Mouse (Mus musculus) left cerebral cortex, postnatal 14 days (tissue): ENCODE measurements at regions not wholly inside any gene's neighbourhood (a gene's known extent, or its start where the extent isn't known, plus 50 kb on each side); places are given as distances from the start of the nearest gene placed in this dataset.

ENCODE experiments used
- DNase-seq, 2 experiments: peaks; one replicate each; pipeline ENCODE4 v3.0.0; 2021 to 2022; ENCODE audit warnings: low spot score in 2 of 2, mixed read lengths in 1 of 2
- intact Hi-C: fragments of 180-260 bp; cut with DNase I; formaldehyde crosslinking; loops from one replicate; pipeline ENCODE4 v1.15.1; 2025

DNA sequence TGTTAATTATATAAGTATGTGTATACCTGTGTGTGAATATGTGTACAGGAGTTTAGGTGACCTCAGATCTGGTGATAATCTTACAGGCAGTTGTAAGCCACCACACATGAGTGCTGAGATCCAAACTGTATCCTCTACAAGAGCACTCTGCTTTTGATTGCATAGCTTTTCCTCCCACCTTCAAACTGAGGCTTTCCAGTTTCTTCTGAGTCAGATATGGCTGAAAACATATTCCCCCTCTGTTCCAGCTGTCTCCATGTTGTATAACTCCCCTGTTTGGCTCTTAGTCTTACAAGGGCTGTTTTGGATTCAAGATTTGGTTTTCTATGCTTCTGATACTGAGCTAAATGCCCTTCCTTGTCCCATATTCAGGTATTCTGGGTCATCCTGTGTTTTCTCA, 232.7 kb downstream of the Sis start:
- intact Hi-C loops: no loop called here
- no peak for DNase-seq

DNA sequence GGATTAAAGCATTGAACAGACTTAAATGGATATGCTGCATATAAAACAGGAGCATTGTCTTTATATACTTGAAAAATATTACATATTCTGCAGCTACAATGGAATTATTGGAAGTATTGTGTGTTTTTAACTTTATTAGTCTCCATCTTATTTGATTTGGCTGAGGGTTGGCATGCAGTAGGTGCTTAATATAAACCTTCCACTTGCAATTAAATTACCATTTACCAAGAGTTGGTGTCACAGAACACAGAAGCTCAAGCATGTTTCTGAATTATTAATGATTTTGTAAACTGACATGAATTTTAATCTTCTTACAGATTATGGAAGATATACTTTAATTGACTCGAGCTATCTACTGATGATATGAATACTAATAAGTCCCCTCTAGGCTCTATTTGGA, 240.3 kb downstream of the Sis start:
- no peak for DNase-seq
- intact Hi-C loops: no loop called here

DNA sequence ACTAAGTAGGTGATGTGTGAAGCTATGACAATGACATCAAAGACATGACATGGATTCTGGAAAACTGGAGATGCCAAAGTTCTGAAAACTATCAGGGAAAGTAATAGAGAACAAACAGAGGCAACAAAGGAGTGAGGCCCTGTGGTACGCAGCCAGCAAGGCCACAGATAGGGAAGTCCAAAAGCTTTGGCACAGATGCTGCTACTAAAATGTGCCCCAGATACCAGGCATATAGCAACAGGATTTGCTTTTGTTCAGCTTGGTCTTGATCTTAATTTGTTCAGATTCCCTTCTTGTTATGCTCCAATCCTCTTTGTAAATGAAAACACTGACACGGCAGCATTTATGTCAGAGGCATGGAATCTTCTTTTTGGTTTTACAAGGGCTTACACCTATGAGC, 253.9 kb downstream of the Sis start:
- intact Hi-C loops: no loop called here
- no peak for DNase-seq

DNA sequence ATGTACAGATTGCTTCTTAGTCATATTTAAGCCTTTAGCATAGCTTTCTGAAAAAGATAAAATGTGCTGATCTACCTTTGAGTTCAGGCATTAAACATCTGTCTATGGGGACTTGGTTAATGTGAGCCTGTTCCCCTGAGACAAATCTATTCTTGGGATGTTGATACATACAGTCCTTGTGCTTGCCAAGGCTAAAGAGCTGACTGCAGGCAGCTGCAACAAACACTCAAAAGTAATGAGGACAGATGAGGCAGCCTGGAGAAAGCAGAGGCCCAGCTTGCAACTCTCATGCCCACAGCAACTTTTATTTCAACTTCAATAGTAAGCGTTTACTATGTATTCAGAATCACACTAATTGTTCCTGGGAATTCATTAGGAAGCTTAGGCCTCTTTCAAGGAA, 281.7 kb downstream of the Sis start:
- intact Hi-C loops: no loop called here
- DNase-seq: no peak

DNA sequence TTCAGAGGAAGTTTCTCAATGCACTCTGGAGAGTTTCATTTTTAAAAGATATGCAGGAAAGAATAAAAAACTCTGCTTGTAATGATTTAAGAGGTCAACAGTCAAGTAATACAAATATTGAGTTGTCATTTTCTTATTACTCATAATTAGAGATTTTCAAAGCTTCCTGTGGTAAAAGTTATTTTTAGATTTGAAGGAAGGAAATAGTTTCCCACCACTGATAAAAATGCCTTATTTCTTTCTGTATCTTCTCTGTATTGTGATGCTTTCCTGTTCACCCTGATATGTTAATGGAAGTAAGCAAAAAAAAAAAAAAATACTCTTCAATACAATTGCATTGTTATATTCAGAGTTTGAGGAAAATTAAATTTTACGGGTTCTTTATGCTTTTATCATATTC, 308.5 kb downstream of the Sis start:
- no peak for DNase-seq
- intact Hi-C loops: no loop called here

DNA sequence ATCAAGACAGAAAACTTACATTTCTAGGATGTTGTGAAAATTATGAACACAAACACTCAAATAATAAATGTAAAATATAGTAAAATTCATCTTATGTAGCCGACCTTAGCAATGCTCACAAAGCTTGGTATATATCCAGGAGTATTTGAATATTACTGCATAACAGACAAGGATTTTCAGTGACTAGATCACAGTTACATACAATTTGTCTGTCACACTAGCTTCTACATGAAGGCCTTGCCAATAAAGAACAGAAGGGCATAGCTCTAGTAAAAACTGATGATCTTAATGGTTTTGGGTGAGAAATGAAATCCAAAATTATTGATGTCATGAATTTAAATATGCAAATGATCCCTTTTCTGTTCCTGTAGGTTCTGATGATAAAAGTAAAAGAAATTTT, 337.6 kb downstream of the Sis start:
- intact Hi-C loops: no loop called here
- DNase-seq: no peak

DNA sequence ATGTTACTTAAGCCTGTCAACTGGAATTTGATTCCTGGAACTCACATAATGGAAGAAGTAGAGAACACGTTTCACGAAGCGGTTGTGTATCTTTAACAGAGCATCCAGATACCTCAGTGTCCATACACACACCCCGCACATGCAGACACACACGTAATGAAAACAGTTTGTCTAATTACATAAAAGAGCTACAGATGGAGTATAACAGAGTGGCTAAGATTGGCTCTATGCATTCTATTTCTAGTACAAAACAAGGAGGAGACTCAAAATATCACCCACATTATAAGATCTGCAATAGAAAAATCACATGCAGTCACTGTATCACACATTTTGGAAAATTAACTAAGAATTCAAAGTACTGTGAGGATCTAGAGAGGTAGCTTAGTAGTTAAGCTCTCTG, 346.9 kb downstream of the Sis start:
- intact Hi-C loops: no loop called here
- DNase-seq: peak; percentile 19 to 43

DNA sequence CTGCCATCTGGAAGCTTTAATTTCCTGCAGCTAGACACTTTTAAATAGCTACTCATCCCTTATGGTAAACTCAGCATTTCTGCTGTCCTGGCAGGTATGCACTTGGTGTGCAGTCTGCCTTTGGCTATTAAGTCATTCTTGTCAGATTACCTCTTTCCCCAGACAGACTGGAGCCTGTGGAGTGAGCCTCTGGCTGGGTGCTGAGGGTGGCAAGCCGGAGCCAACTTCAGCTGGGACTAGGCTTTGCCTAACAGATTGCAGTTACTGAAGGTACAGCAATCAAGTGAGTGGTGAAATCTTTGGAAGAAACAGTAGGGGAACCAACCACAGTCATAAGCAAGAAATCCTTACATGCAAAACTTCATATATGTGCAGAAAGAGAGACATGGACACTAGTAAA, 347.8 kb downstream of the Sis start:
- intact Hi-C loops: no loop called here
- DNase-seq: peak in 1 of 2 experiments; percentile 3

DNA sequence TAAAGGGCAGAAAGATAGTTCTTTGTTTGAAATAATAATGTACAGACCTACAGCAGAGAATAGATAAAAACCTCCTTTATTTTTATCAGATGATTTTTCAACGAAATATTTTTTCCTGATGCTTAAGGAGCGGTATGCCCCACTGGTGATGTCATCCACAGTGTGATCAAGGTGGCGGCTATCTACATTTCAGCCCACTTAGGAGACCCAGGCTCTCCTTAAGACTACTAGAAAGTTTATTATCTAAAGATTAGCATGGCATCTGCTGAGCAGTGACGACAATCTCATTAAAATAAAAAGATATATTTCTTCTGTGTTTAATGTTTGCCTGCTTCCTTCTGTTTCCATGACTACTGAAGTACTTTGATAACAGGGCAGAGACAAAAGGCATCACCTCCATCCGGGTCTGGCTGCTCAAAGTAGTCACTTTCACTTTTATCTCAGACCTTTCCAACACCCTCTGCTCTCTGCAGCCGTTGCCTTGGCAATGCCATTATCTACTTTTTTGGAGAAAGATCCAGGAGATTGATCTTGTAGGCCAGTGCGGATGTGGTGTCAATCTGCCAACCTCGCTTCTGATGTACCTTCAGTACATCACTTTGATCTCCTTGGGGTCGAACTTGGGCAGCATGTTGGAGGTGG, 363.8 kb downstream of the Sis start:
- intact Hi-C loops: no loop called here
- DNase-seq: no peak
